Mouse (Mus musculus) left cerebral cortex, postnatal 14 days (tissue): ENCODE results near the gene Ggt6. TPM values are rescaled to one million over a fixed set of nuclear protein-coding genes. Genes with fewer than 3 reads are reported as not detected.

ENCODE experiments used
- DNase-seq, 2 experiments: peaks; one replicate each; pipeline ENCODE4 v3.0.0; 2021 to 2022; ENCODE audit warnings: low spot score in 2 of 2, mixed read lengths in 1 of 2
- intact Hi-C: fragments of 180-260 bp; cut with DNase I; formaldehyde crosslinking; loops from one replicate; pipeline ENCODE4 v1.15.1; 2025
- long read RNA-seq, 2 experiments: library from polyadenylated mRNA; stranded (forward); transcript quantifications; one replicate each; pipeline ENCODE4 v2.0.0; 2021
- total RNA-seq, 2 experiments: library from RNA; stranded (reverse); gene quantifications; 2 replicates each; pipeline ENCODE4 v1.2.3; 2021

The Ggt6 gene
- not detected for total RNA-seq
- long read RNA-seq, experiment 1 = 0 reads
- long read RNA-seq, experiment 2 = 0 reads

DNA sequence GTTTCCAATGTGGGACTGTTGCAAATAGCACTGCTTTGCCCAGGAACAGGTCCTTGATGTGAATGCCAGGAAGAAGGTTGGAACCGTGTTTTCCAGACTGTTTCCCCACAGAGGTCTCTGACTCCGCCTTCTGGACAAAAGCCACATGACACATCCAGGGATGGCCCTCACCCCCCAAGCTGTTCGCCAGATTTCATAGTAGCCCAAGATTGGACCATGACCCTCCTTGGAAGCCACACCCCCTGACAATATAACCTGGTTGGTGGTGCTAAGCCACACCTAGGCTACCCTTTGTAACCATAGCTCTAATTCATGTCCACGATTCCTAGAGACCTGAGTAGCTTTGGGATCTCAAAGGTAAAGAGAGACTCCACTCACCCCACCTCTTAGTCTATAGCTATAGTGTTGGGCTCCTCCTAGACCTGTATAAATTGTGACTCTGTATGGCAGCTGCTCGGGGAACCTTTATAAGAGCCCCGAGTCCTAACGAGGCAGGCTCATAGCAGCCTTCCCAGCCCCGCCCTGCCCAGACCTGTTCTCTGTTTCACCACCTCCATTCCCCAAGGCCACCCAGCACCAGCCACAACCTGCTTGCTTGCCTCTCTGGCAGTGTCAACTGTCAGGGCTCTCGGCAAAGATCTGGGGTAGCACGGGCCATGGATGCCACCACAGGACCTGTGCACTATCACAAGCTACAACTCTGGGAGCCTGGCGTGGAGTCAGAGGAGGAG lies at the start of gene Ggt6:
TSS of gene Ggt6 (plus strand) at position 564 of the 731 bp plus-strand sequence.
- intact Hi-C loops = no loop called here

DNA sequence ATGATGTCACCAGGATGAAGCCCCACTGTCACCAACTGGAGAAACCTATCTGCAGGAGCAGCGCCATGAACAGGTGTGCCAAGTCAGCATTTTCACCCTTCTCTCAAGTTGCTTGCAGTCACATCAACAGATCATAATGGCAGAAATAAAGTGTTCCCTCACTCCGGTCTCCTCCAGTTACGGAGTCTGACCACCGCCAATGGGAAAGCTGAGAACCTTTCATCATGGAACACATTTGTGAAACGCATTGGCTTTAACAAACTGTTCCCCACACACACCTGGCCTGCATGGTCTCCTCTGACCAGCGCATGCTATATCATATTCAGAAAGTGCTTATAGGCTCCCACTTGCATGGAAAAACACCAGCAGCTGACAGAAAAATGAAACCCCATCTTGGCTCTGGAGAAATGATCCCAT lies 47.2 kb upstream of the Ggt6 start:
- no peak for DNase-seq
- intact Hi-C loops = no loop called here

More for the DNA sequence above, at the start of gene Ggt6:
- no peak for DNase-seq

DNA sequence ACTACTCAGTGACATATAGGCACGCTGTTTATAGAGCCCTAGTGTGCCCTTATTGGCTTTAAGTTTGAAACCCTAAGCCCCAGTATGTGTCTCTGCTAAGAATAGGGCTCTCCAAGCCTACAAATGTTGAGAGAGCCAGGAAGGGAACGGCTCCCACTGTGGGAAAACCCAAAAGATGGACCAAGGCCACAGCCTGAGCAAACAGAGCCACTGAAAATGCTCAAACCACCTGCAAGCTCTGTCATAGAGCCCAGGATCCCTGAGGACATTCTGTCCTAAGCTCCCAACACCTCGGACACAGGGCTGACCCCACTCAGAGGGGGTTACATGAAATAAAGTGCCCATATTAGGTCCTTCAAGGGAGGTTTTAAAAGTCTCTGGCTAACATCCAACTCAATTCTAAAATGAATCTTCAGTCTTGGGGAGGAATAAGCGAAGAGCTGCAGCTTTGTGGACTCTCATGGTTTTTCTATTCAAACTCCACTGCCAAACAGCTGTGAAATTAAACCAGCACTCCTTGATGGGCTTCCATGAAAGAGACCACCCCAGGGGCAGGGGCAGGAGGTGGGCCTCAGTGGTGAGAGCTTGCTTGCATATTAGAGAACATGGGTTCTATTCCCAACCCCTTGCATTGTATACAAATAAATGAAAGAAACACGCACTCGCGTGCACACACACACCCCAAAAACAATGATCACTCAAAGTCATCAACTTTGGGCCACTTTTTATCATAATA lies 45.8 kb upstream of the Ggt6 start:
- DNase-seq = no peak
- intact Hi-C loops = no loop called here

DNA sequence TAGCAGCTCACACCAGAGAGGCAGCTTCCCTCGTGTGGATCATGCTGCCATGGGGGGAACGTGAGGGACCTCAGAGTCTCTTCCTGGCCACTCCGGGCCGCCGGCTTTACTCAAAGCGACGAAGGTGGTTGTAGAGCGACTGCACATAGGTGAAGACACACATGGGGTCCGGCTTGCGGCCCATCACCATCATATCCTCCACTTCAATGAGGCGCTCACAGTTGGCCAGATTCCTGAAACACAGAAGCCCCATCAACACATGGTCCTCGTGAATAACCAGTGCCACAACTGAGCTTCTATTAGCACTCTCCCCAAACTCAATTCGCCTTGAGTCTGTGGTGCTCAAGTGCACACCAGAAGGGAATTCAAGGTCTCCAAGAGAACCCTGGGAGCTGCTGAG lies 44.1 kb upstream of the Ggt6 start:
- no peak for DNase-seq
- intact Hi-C loops = no loop called here

GRCm38 (mm10) chr11:72393243-72393642 lies 42.1 kb upstream of the Ggt6 start:
- intact Hi-C loops = no loop called here
- no peak for DNase-seq

DNA sequence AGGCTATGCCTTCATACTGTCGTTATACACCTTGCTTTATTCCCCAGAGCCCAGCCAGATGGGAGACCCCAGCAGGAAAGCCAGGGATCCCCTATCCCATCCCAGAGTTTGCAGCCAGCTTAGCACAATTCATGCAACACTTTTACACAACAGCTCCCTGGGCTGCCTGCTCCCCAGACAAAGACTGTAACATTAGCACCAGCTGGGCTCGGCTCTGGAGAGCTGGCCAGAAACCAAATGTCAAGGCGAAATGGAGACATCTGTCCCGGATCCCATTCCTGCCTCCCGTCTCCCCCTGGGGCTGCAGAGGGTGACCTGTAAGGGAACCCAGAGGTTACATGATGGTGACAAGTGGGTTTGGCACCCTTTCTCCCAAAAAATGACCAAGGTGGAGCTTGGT lies 41.7 kb upstream of the Ggt6 start:
- no peak for DNase-seq
- intact Hi-C loops = no loop called here

- intact Hi-C loops = no loop called here
- DNase-seq = no peak
Observed at GRCm38 (mm10) chr11:72394694-72395093, 40.6 kb upstream of the Ggt6 start.

DNA sequence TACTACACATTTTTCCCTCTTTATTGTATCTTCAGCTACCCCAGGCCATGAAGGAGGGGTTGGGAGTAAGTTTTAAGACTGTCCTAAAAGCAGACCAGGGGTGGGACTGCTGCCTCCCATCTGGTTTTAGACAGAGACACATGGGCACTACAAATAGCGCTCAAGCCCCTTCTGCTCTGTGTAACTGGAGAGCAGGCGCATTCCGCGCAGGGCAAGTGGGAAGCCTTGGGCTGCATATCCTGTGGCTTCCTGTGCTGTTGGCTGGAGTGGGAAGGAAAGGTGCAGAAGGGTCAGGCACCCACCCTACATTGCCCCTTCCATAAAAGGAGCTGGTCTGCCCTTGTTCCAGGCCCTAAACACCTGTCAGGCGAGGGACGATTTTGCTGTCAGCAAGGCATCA lies 39.7 kb upstream of the Ggt6 start:
- intact Hi-C loops = no loop called here
- DNase-seq = no peak

GRCm38 (mm10) chr11:72396621-72397020 lies 38.7 kb upstream of the Ggt6 start:
- no peak for DNase-seq
- intact Hi-C loops = no loop called here

DNA sequence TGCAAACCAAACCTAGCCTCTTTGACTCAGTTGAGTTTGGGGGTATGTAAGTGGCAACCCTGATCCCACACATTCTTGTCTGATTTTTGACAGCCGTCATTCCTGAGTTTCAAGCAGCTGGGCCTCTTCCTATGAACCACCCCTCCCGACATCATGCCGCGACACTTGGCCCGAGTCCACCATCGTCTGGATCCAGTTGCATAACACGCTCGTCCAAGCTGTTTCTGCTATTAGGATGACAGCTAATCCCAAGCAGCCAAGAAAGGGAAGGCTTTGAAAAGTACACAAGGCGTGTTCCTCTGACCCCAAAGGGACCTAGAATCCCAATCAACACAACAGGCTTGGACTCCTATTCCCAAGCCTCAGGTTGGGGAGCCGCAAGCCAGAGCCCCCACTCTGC lies 38.3 kb upstream of the Ggt6 start:
- no peak for DNase-seq
- intact Hi-C loops = no loop called here

DNA sequence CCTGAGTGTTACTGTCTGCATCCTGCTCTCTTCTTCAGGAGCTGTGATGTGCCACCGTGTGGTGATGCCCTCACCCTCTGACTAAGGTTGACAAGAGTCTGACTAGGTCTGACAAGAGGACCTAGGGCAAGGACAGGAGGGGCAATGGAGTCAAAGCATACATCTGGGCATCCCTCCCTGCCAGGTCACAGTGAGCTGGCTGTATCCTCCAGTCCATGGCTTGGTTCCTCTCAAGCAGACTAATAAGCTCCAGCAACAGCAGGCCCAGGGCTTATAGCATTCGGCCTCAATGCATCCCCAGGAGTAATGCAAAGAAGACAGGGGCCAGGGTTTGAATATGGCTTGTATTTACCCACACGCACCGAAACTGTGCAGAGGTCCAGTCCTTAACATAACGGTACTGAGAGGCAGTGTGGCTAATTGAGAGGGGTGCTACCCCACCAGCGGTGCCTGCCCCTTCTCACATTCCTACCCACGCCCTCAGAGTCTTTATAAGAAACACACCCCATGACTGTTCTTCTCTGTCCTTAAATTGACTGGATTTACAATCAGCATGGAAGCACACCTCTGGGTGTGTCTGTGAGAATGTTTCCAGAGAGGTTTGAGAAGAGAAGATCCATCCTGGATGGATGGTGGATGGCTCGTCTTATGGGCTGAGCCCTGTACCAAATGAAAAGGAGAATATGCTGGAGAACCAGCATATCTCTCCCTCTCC lies 37.4 kb upstream of the Ggt6 start:
- intact Hi-C loops = no loop called here
- no peak for DNase-seq

DNA sequence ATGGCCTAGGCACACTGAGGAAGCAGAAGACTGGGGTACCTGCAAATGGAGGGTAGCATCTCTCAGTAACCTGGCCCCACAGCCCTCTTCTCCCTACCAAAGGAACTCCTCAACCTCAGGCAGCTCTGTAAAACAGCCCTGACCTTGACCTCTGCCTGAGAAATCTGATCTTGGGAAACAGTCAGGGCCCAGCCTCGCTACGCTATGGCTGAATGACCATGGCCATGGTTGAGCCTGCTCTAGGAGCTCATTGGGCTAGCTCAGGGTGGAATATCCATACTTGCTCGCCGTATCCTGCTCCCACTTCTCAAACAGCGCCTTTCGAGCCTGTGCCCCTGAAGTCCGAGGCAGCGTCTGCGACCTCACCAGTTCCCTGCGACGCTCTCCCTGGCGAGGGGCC lies 34.3 kb upstream of the Ggt6 start:
- DNase-seq = no peak
- intact Hi-C loops = no loop called here

DNA sequence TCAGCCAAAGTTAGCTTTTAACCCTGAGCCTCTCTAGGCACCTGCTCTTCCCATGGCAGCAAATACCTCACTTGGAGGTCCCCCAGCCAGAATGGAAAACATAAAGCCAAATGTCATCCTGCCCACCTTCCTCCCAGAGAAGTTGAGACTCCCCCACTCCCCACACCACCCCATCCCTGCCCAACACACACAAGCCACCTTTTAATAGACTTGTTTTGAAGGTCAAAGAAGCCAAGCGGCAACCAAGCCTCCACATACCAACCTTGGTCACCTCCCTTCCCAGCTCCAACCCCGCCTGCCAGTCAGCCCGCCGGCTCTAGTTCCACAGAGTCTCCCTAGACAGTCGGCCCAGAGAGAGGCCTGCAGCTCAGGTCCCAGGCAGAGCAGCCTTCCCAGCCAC lies 33.3 kb upstream of the Ggt6 start:
- intact Hi-C loops = no loop called here
- DNase-seq = no peak

- intact Hi-C loops = no loop called here
- DNase-seq = no peak
Observed at GRCm38 (mm10) chr11:72402969-72403368, 32.4 kb upstream of the Ggt6 start.

- DNase-seq = no peak
- intact Hi-C loops = loop anchor here (5.0 kb wide), 1 partner anchor 43 kb away; the partner anchor contains the start of gene Tekt1
Observed at GRCm38 (mm10) chr11:72405532-72405931, 29.8 kb upstream of the Ggt6 start.

DNA sequence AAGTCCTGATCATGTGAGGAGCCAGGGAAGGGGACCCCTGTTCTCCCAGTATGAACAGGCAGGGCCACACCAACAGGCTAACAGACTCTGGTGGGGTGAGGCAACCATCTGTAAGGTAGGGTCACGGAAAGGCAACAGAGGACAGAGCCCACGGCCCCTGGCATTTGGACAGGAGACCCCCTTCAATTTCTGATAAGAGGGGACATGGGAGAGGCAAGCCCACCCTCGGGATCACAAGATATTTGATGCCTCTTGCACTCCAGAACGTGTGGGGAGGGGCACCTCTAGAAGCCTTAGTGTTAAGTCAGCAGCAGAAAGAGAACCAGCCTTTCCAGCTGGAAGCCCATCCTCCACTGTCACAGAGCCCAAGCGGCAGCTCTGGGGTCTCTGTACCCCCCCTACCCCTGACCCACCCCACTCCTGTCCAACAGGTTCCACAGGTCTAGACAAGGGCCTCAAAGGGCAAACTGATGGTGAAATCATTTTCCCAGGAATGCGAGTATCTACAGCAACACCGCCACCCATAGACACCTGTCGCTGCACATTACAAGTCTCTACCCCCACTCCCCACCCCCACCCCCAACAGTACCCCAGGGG lies 29.1 kb upstream of the Ggt6 start:
- intact Hi-C loops = loop anchor here (5.0 kb wide), 1 partner anchor 44 kb away; the partner anchor contains the start of gene Tekt1

DNA sequence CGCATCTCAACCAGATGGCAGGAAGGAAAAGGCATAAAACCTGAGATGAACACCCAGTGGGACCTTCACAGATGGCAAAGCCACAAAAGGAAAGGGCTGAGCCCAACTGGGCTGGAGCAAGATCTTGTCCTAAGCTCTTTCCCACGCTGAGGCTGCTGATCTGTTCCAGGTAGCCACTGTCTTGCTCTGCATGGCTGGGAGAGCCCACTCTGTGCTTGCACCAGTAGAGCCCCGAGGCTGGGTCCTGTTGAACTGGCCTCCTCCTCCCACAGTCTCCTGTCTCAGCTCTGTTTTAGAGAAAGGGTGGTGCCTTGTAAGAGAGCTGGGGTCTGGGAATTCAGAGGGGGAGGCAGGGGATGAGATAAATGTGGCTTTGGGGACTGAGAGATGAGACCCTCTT lies 28.2 kb upstream of the Ggt6 start:
- DNase-seq = no peak
- intact Hi-C loops = loop anchor here (5.0 kb wide), 1 partner anchor 45 kb away; the partner anchor contains the start of gene Tekt1

More for the DNA sequence above, 29.1 kb upstream of the Ggt6 start:
- no peak for DNase-seq

DNA sequence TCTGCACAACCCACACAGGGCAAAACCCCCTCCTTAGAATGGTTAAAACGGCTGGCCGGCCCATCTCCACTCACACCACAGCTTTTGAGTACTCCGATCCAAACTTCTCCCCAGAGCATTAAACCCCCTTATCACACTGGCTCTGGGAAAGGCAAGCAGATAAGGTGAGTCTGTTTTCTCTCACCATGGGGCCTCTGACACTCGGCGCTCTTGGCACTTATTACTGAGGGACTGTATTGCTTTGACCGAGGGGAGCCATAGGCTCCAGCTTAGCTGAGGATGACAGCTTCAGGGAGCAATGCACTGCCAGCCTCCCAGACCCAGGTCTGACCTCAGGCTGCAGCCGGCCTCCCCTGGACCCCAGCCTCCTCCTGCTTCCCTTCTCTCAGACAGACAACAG lies 27.8 kb upstream of the Ggt6 start:
- intact Hi-C loops = loop anchor here (5.0 kb wide), 1 partner anchor 45 kb away; the partner anchor contains the start of gene Tekt1
- no peak for DNase-seq

DNA sequence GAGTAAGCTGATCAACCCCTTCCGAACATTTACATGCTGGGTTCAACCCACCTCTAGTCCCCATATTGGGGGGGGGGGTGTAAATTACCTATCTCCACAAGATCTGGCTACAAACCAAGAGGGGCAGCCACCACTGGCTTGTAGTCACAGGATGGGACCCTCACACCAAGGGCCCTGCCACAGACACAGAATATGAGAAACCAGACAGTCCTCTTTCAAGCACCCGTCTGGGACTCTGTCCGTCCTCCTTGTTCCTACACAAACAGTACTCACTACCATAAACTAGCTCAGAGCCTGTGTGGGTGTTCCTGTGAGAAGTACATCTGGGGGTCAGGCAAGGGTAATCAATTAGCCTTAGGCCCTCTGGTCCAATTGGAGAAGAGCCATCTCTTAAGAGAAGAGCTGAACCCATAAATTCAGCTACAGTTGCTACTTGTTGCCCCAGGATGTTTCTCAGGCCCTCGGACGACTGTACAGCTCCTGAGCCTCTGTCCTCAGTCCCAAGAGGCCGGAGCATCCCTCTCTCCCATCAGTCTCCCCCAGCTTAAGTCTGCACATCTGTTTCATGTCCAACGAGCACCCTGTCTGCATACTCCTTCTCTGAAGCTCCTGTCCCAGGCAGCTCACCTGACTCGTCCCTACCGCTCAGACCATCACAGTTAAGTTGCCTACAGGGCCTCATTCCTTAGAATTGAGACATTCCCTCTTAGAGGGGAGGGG lies 26.7 kb upstream of the Ggt6 start:
- intact Hi-C loops = loop anchor here (5.0 kb wide), 1 partner anchor 46 kb away; the partner anchor contains the start of gene Tekt1

More for the DNA sequence above, 26.7 kb upstream of the Ggt6 start:
- no peak for DNase-seq
